Mouse (Mus musculus): ENCODE data around the gene Pacsin3.

GRCm38 (mm10) chr2:91312578-91313311, 57.0 kb downstream of the Pacsin3 start:
- TF ChIP-seq EP300 (IDR thresholded peaks at IDR 0.05; ENCODE audit: low read depth) (no peak), CTCF (IDR thresholded peaks at IDR 0.05; ENCODE audit: low read depth) (no peak)
